Mouse (Mus musculus): ENCODE results near the gene Nmnat1. TPM values are rescaled to one million over a fixed set of nuclear protein-coding genes. Genes with fewer than 3 reads are reported as not detected.

The Nmnat1 gene
- polyA plus RNA-seq, 2 experiments = 10.1 to 10.6 TPM

GRCm38 (mm10) chr4:149504858-149505257 is 19.9 kb upstream of the Nmnat1 start:
- 0 out of 2 replicates have a peak, but pooled peaks cover 5% of the 10 kb centered on the region for H3K4me1 ChIP-seq (ENCODE audit: control insufficient read depth, insufficient read depth, low read length)
- no peak overlapping the region for H3K4me3 ChIP-seq (replicated peaks; ENCODE audit: low read length)
- DNase-seq (ENCODE audit: low spot score) (no peak), ATAC-seq (ENCODE audit: low FRiP score, low read depth) (peak; percentile 45; the same call in 1 of the 2 replicates)
- no peak for TF ChIP-seq POLR2A (IDR thresholded peaks at IDR 0.05; ENCODE audit: borderline replicate concordance, extremely low read depth, insufficient read depth, insufficient read length)
- H3K27me3 ChIP-seq (ENCODE audit: control insufficient read depth, insufficient read depth, low read length) = no peaks in the 10 kb centered on the region
- H3K4me2 ChIP-seq (replicated peaks; ENCODE audit: low read depth, low read length, severe bottlenecking) = no peak overlapping the region
- H3K27ac ChIP-seq (replicated peaks; ENCODE audit: low read depth, low read length) = peak overlapping the region; percentile 54
- H3K9me3 ChIP-seq (ENCODE audit: control insufficient read depth, low read length) = no peaks in the 10 kb centered on the region
- peaks cover 19% of the 10 kb centered on the region for H3K36me3 ChIP-seq (ENCODE audit: control insufficient read depth, insufficient read depth, low read length)
- no peak overlapping the region for H3K9ac ChIP-seq (ENCODE audit: low read depth, low read length, severe bottlenecking)
- 23% methylated on average over 3 of the region's 3 CpGs for WGBS

GRCm38 (mm10) chr4:149504363-149504762 is 19.4 kb upstream of the Nmnat1 start:
- WGBS = 56% methylated on average over 5 of the region's 5 CpGs
- no peaks in the 10 kb centered on the region for H3K9me3 ChIP-seq (ENCODE audit: control insufficient read depth, low read length)
- ATAC-seq (ENCODE audit: low FRiP score, low read depth) (no peak), DNase-seq (ENCODE audit: low spot score) (no peak)
- no peak overlapping the region for H3K4me2 ChIP-seq (replicated peaks; ENCODE audit: low read depth, low read length, severe bottlenecking)
- no peak overlapping the region for H3K9ac ChIP-seq (ENCODE audit: low read depth, low read length, severe bottlenecking)
- peaks cover 19% of the 10 kb centered on the region for H3K36me3 ChIP-seq (ENCODE audit: control insufficient read depth, insufficient read depth, low read length)
- H3K4me1 ChIP-seq (ENCODE audit: control insufficient read depth, insufficient read depth, low read length) = 0 out of 2 replicates have a peak, but pooled peaks cover 5% of the 10 kb centered on the region
- H3K4me3 ChIP-seq (replicated peaks; ENCODE audit: low read length) = no peak overlapping the region
- TF ChIP-seq POLR2A (IDR thresholded peaks at IDR 0.05; ENCODE audit: borderline replicate concordance, extremely low read depth, insufficient read depth, insufficient read length) = no peak
- H3K27me3 ChIP-seq (ENCODE audit: control insufficient read depth, insufficient read depth, low read length) = no peaks in the 10 kb centered on the region
- H3K27ac ChIP-seq (replicated peaks; ENCODE audit: low read depth, low read length) = peak overlapping the region; percentile 54

GRCm38 (mm10) chr4:149499790-149500189 is 14.8 kb upstream of the Nmnat1 start:
- Histone ChIP-seq H3K4me1 (ENCODE audit: control insufficient read depth, insufficient read depth, low read length) (0 out of 2 replicates have a peak, but pooled peaks cover 4% of the 10 kb centered on the region), H3K9ac (ENCODE audit: low read depth, low read length, severe bottlenecking) (no peak overlapping the region), H3K4me3 (replicated peaks; ENCODE audit: low read length) (no peak overlapping the region), H3K36me3 (ENCODE audit: control insufficient read depth, insufficient read depth, low read length) (peaks cover 57% of the 10 kb centered on the region), H3K27ac (replicated peaks; ENCODE audit: low read depth, low read length) (no peak overlapping the region), H3K4me2 (replicated peaks; ENCODE audit: low read depth, low read length, severe bottlenecking) (no peak overlapping the region), H3K27me3 (ENCODE audit: control insufficient read depth, insufficient read depth, low read length) (no peaks in the 10 kb centered on the region), H3K9me3 (ENCODE audit: control insufficient read depth, low read length) (no peaks in the 10 kb centered on the region)
- TF ChIP-seq POLR2A (IDR thresholded peaks at IDR 0.05; ENCODE audit: borderline replicate concordance, extremely low read depth, insufficient read depth, insufficient read length) = no peak
- no peak for DNase-seq (ENCODE audit: low spot score)
- WGBS = 90% methylated on average over 5 of the region's 5 CpGs
- no peak for ATAC-seq (ENCODE audit: low FRiP score, low read depth)

GRCm38 (mm10) chr4:149498901-149499300 is 13.9 kb upstream of the Nmnat1 start:
- no peaks in the 10 kb centered on the region for H3K9me3 ChIP-seq (ENCODE audit: control insufficient read depth, low read length)
- WGBS = 91% methylated on average over 8 of the region's 8 CpGs
- no peak overlapping the region for H3K4me2 ChIP-seq (replicated peaks; ENCODE audit: low read depth, low read length, severe bottlenecking)
- no peaks in the 10 kb centered on the region for H3K4me1 ChIP-seq (ENCODE audit: control insufficient read depth, insufficient read depth, low read length)
- DNase-seq (ENCODE audit: low spot score) (no peak), ATAC-seq (ENCODE audit: low FRiP score, low read depth) (no peak)
- H3K27me3 ChIP-seq (ENCODE audit: control insufficient read depth, insufficient read depth, low read length) = no peaks in the 10 kb centered on the region
- H3K9ac ChIP-seq (ENCODE audit: low read depth, low read length, severe bottlenecking) = no peak overlapping the region
- peaks cover 65% of the 10 kb centered on the region for H3K36me3 ChIP-seq (ENCODE audit: control insufficient read depth, insufficient read depth, low read length)
- no peak overlapping the region for H3K27ac ChIP-seq (replicated peaks; ENCODE audit: low read depth, low read length)
- no peak for TF ChIP-seq POLR2A (IDR thresholded peaks at IDR 0.05; ENCODE audit: borderline replicate concordance, extremely low read depth, insufficient read depth, insufficient read length)
- no peak overlapping the region for H3K4me3 ChIP-seq (replicated peaks; ENCODE audit: low read length)

GRCm38 (mm10) chr4:149496612-149497011 is 11.6 kb upstream of the Nmnat1 start:
- Histone ChIP-seq H3K36me3 (ENCODE audit: control insufficient read depth, insufficient read depth, low read length) (peaks cover 80% of the 10 kb centered on the region), H3K9me3 (ENCODE audit: control insufficient read depth, low read length) (no peaks in the 10 kb centered on the region), H3K4me2 (replicated peaks; ENCODE audit: low read depth, low read length, severe bottlenecking) (no peak overlapping the region), H3K4me1 (ENCODE audit: control insufficient read depth, insufficient read depth, low read length) (no peaks in the 10 kb centered on the region), H3K4me3 (replicated peaks; ENCODE audit: low read length) (no peak overlapping the region), H3K9ac (ENCODE audit: low read depth, low read length, severe bottlenecking) (no peak overlapping the region), H3K27ac (replicated peaks; ENCODE audit: low read depth, low read length) (no peak overlapping the region), H3K27me3 (ENCODE audit: control insufficient read depth, insufficient read depth, low read length) (no peaks in the 10 kb centered on the region)
- WGBS = 62% methylated on average over 2 of the region's 2 CpGs
- ATAC-seq (ENCODE audit: low FRiP score, low read depth) = peak; percentile 44; the same call in 1 of the 2 replicates
- no peak for DNase-seq (ENCODE audit: low spot score)
- no peak for TF ChIP-seq POLR2A (IDR thresholded peaks at IDR 0.05; ENCODE audit: borderline replicate concordance, extremely low read depth, insufficient read depth, insufficient read length)

GRCm38 (mm10) chr4:149491151-149491550 is 6.1 kb upstream of the Nmnat1 start:
- Histone ChIP-seq H3K4me1 (ENCODE audit: control insufficient read depth, insufficient read depth, low read length) (peaks cover 6% of the 10 kb centered on the region), H3K9me3 (ENCODE audit: control insufficient read depth, low read length) (no peaks in the 10 kb centered on the region), H3K4me2 (replicated peaks; ENCODE audit: low read depth, low read length, severe bottlenecking) (no peak overlapping the region), H3K36me3 (ENCODE audit: control insufficient read depth, insufficient read depth, low read length) (peaks cover 89% of the 10 kb centered on the region), H3K27me3 (ENCODE audit: control insufficient read depth, insufficient read depth, low read length) (no peaks in the 10 kb centered on the region), H3K4me3 (replicated peaks; ENCODE audit: low read length) (no peak overlapping the region), H3K27ac (replicated peaks; ENCODE audit: low read depth, low read length) (no peak overlapping the region), H3K9ac (ENCODE audit: low read depth, low read length, severe bottlenecking) (no peak overlapping the region)
- TF ChIP-seq POLR2A (IDR thresholded peaks at IDR 0.05; ENCODE audit: borderline replicate concordance, extremely low read depth, insufficient read depth, insufficient read length) = no peak
- DNase-seq (ENCODE audit: low spot score) = no peak
- 98% methylated on average over 3 of the region's 3 CpGs for WGBS
- ATAC-seq (ENCODE audit: low FRiP score, low read depth) = no peak

Measured in limb, embryonic 14.5 days (tissue).